Mouse (Mus musculus): ENCODE data around the gene Nckipsd. TPM values are rescaled to one million over a fixed set of nuclear protein-coding genes. Genes with fewer than 3 reads are reported as not detected.
A peak's percentile ranks its signal among the peaks of the same experiment; 100 is the strongest.

Gene Nckipsd
- polyA plus RNA-seq, 1 experiment from 2014 or later: 12.2 TPM

DNA sequence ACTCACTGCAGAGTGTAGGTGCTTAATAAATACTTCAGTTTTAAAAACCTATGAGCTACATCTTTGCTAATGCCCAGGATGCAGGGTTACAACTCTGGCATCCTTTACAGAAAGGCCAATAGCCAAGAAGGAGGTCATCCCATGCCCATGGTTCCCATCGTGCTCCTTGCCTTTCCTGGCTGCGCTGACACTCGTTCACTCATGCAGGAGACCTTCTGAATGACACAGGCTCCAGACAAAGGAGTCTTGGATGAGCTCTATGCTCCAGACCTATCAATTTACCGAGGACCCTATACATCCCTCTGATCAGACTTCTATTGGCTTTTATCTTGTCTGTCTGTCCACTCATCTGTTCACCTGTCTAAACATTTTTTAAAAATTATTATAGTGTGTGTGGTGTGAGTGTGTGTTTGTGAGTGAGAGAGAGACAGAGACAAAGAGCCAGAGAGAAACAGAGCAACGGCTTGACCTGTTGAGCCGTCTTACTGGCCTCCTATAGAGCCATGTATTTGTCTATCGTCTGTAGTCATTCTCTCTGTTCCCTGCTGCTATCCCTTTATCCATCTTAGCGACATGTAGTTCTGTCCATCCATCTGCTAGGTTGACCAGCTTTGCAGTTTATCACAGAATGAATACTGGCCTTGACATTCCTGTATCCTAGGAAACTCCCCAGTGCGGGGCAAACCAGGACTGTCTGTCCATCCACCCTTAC lies 25.2 kb upstream of the Nckipsd start:
- Histone ChIP-seq H3K4me1 (ENCODE audit: control insufficient read depth, insufficient read depth, low read length) (peaks cover 23% of the 10 kb centered on the region), H3K36me3 (ENCODE audit: control insufficient read depth, insufficient read depth, low read length) (0 out of 2 replicates have a peak, but pooled peaks cover 12% of the 10 kb centered on the region), H3K9ac (ENCODE audit: low read depth, low read length) (peak overlapping the region; percentile 98), H3K27me3 (replicated peaks; ENCODE audit: control insufficient read depth, insufficient read depth, low read length) (no peaks in the 10 kb centered on the region), H3K27ac (replicated peaks; ENCODE audit: low read depth, low read length) (no peak overlapping the region; the same call in 1 of the 2 replicates), H3K4me2 (ENCODE audit: low read depth, low read length) (peak overlapping the region; percentile 65), H3K4me3 (ENCODE audit: low read depth, low read length) (peak overlapping the region; percentile 95), H3K9me3 (ENCODE audit: control insufficient read depth, low read length) (no peaks in the 10 kb centered on the region)
- 32% methylated on average over 9 of the region's 9 CpGs for WGBS
- no peak for DNase-seq (ENCODE audit: low spot score)
- ATAC-seq (ENCODE audit: low read depth): no peak

DNA sequence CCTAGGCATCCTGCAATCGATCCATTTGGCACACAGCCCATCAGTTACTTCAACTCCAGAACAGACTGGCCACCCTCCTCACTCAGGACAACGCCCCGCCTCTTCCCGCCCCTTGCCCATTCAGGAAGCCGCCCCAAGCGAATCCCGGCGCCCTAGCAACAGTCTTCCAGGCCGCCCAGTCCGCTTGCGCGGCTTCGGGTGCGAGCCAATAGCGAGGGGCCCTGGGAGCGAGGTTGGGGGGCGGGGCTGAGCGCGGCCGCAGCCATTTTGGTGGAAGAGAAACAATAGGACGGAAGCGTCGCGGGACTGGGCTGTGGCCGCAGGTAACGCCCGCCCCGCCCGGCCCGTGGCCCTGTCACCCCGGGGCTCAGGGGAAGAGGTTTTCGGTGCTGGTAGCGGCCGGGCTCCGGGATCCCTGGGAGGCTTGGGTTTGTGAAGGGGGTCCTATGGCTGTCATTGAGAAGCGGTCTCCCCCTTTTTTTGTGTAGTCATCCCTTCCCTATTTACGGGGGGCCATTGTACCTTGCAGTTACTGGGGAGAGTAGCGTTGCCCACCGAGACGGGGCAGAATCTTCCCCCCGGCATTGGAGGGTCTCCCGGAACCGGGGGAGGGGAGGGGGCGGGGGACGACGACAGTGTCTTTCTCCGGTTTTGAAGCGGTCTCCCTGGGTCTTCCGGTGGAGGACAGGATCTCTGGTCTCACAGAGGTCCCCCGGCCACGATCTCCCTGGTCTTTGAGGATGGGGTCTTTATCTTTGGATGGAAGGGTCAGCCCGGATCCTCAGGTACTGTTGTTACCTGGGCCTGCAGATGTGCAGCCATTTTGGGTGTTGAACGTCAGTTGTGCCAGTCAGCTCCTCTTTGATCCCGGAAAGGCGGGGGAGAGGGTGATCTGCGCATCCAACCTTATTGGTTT lies 24.4 kb upstream of the Nckipsd start, which contains the start of gene Ip6k2:
TSS of gene Ip6k2 (plus strand) at position 249 of the 916 bp plus-strand sequence.
- under 1% methylated on average over 52 of the region's 56 CpGs for WGBS
- peak; percentile 98 for DNase-seq (ENCODE audit: low spot score)
- Histone ChIP-seq H3K36me3 (ENCODE audit: control insufficient read depth, insufficient read depth, low read length) (0 out of 2 replicates have a peak, but pooled peaks cover 12% of the 10 kb centered on the region), H3K4me1 (ENCODE audit: control insufficient read depth, insufficient read depth, low read length) (peaks cover 26% of the 10 kb centered on the region), H3K4me2 (ENCODE audit: low read depth, low read length) (peak within 1 kb of the TSS; percentile 89), H3K27me3 (replicated peaks; ENCODE audit: control insufficient read depth, insufficient read depth, low read length) (no peaks in the 10 kb centered on the region), H3K27ac (replicated peaks; ENCODE audit: low read depth, low read length) (peak within 1 kb of the TSS; percentile 93), H3K9me3 (ENCODE audit: control insufficient read depth, low read length) (no peaks in the 10 kb centered on the region), H3K4me3 (ENCODE audit: low read depth, low read length) (peak within 1 kb of the TSS; percentile 95), H3K9ac (ENCODE audit: low read depth, low read length) (peak within 1 kb of the TSS; percentile 98)
- ATAC-seq (ENCODE audit: low read depth): peak; percentile 98

DNA sequence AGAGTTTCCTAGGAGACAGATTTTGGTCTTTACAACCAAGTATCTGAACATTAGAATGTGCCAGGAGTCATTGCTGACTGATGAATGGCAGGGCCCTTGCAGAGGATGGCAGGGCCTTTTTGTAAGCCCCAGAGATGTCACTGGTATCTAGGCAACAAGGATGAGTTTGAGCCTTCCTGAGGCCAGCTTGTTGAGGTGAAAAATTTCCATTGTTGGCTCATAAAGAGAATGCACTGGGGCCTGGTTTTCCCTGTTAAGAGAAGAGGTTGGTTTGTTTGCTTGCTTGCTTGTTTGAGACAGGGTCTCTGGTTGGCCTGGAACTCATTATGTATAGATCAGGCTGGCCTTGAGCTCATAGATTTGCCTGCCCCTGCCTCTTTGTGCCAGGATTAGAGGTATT lies 22.8 kb upstream of the Nckipsd start:
- peaks cover 35% of the 10 kb centered on the region for H3K4me1 ChIP-seq (ENCODE audit: control insufficient read depth, insufficient read depth, low read length)
- peak; percentile 57 for DNase-seq (ENCODE audit: low spot score)

DNA sequence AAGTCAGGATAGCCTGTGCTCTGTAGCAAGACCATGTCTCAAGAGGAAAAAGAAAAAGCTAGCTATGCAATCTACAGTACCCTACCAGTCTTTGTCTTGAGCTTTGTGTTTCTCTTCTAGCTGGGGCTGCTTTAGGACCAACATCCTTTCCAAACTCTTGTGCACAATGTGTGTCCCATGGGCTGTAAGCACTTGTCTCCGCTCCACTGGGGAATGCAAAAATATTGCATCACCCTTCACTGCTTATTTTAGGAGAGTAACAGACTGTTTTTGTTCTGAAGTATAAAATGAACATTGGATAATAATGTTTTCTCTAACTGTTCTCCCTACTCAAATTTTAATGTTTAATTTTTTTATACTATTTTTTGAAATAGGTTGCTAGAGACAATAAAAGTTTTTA lies 21.7 kb upstream of the Nckipsd start:
- H3K4me2 ChIP-seq (ENCODE audit: low read depth, low read length): peak overlapping the region; percentile 89

More for the DNA sequence above, 22.8 kb upstream of the Nckipsd start:
- peak overlapping the region; percentile 89 for H3K4me2 ChIP-seq (ENCODE audit: low read depth, low read length)
- H3K36me3 ChIP-seq (ENCODE audit: control insufficient read depth, insufficient read depth, low read length): 0 out of 2 replicates have a peak, but pooled peaks cover 12% of the 10 kb centered on the region
- peak overlapping the region; percentile 95 for H3K4me3 ChIP-seq (ENCODE audit: low read depth, low read length)
- ATAC-seq (ENCODE audit: low read depth): no peak
- no peaks in the 10 kb centered on the region for H3K9me3 ChIP-seq (ENCODE audit: control insufficient read depth, low read length)
- H3K27ac ChIP-seq (replicated peaks; ENCODE audit: low read depth, low read length): no peak overlapping the region
- peak overlapping the region; percentile 98; the same call in 1 of the 2 replicates for H3K9ac ChIP-seq (ENCODE audit: low read depth, low read length)
- no peaks in the 10 kb centered on the region for H3K27me3 ChIP-seq (replicated peaks; ENCODE audit: control insufficient read depth, insufficient read depth, low read length)

DNA sequence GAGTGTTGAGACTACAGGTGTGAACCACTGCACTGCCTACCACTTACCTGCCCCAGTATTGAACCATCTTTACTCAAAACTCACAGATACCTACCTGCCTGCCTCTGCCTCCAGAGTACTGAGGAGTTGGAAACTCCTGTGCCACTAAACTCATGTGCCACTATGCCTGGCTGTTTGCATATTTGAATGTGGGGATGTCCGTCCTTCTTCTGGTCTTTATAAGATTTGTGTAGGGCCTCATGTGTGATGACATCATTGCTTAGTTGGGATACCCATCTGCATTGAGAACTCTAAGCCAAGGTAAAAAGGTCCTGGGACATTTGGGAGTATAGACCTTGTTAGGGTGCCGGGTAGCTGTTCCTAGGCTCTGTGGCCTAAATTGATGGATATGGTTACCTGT lies 21.1 kb upstream of the Nckipsd start:
- DNase-seq (ENCODE audit: low spot score) (no peak), ATAC-seq (ENCODE audit: low read depth) (no peak)
- Histone ChIP-seq H3K4me3 (ENCODE audit: low read depth, low read length) (no peak overlapping the region), H3K27me3 (replicated peaks; ENCODE audit: control insufficient read depth, insufficient read depth, low read length) (no peaks in the 10 kb centered on the region), H3K4me2 (ENCODE audit: low read depth, low read length) (no peak overlapping the region; the same call in 1 of the 2 replicates), H3K9me3 (ENCODE audit: control insufficient read depth, low read length) (no peaks in the 10 kb centered on the region), H3K36me3 (ENCODE audit: control insufficient read depth, insufficient read depth, low read length) (0 out of 2 replicates have a peak, but pooled peaks cover 12% of the 10 kb centered on the region), H3K4me1 (ENCODE audit: control insufficient read depth, insufficient read depth, low read length) (peaks cover 35% of the 10 kb centered on the region), H3K27ac (replicated peaks; ENCODE audit: low read depth, low read length) (no peak overlapping the region), H3K9ac (ENCODE audit: low read depth, low read length) (no peak overlapping the region)
- 89% methylated on average over 2 of the region's 2 CpGs for WGBS

More for the DNA sequence above, 21.7 kb upstream of the Nckipsd start:
- Histone ChIP-seq H3K4me1 (ENCODE audit: control insufficient read depth, insufficient read depth, low read length) (peaks cover 35% of the 10 kb centered on the region), H3K9ac (ENCODE audit: low read depth, low read length) (no peak overlapping the region), H3K4me3 (ENCODE audit: low read depth, low read length) (peak overlapping the region; percentile 95; the same call in 1 of the 2 replicates), H3K9me3 (ENCODE audit: control insufficient read depth, low read length) (no peaks in the 10 kb centered on the region), H3K36me3 (ENCODE audit: control insufficient read depth, insufficient read depth, low read length) (0 out of 2 replicates have a peak, but pooled peaks cover 12% of the 10 kb centered on the region), H3K27me3 (replicated peaks; ENCODE audit: control insufficient read depth, insufficient read depth, low read length) (no peaks in the 10 kb centered on the region), H3K27ac (replicated peaks; ENCODE audit: low read depth, low read length) (no peak overlapping the region)
- DNase-seq (ENCODE audit: low spot score) (no peak), ATAC-seq (ENCODE audit: low read depth) (no peak)
- 87% methylated on average over 1 of the region's 1 CpGs for WGBS

DNA sequence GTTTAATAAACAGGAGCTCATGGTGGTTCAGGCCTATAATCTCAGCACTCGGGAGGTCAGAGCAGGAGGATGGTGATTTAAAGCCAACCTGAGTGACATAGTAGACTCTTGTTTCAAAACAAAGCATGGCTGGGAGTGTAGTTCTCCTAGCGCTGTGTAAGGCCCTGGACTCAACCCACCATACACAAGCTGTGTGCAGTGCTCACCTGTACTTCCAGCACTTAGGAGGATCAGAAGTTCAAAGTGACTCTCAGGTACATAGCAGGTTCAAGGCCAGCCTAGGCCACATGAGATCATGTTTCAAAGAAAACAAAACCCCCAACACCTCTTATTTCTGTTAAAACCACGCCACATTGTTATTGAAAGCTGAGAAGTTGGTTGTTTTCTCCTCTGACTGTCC lies 19.5 kb upstream of the Nckipsd start:
- H3K9ac ChIP-seq (ENCODE audit: low read depth, low read length): no peak overlapping the region
- H3K27me3 ChIP-seq (replicated peaks; ENCODE audit: control insufficient read depth, insufficient read depth, low read length): no peaks in the 10 kb centered on the region
- H3K4me2 ChIP-seq (ENCODE audit: low read depth, low read length): no peak overlapping the region
- WGBS: 63% methylated on average over 3 of the region's 3 CpGs
- H3K4me1 ChIP-seq (ENCODE audit: control insufficient read depth, insufficient read depth, low read length): peaks cover 46% of the 10 kb centered on the region
- H3K27ac ChIP-seq (replicated peaks; ENCODE audit: low read depth, low read length): no peak overlapping the region
- 0 out of 2 replicates have a peak, but pooled peaks cover 12% of the 10 kb centered on the region for H3K36me3 ChIP-seq (ENCODE audit: control insufficient read depth, insufficient read depth, low read length)
- ATAC-seq (ENCODE audit: low read depth) (no peak), DNase-seq (ENCODE audit: low spot score) (no peak)
- H3K9me3 ChIP-seq (ENCODE audit: control insufficient read depth, low read length): no peaks in the 10 kb centered on the region
- H3K4me3 ChIP-seq (ENCODE audit: low read depth, low read length): no peak overlapping the region

DNA sequence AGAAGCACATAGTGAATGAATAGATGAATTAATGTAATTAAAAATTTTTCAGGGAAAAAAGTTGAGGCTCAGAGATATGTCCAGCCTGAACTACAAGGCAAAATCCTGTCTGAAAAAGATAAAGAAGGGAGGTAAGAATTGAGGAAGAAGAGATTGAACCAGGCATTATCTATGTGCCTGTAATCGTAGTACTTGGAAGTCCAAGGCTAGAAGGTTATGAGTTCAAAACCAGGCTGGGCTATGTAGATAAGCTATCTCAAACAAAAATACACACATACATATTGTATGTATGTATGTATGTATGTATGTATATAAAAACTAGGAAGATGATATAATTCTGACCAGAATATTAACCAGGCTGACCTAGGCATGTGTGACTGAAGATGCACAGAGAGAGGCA lies 15.9 kb upstream of the Nckipsd start:
- 86% methylated on average over 1 of the region's 1 CpGs for WGBS
- peaks cover 46% of the 10 kb centered on the region for H3K4me1 ChIP-seq (ENCODE audit: control insufficient read depth, insufficient read depth, low read length)
- no peaks in the 10 kb centered on the region for H3K9me3 ChIP-seq (ENCODE audit: control insufficient read depth, low read length)
- no peak overlapping the region for H3K27ac ChIP-seq (replicated peaks; ENCODE audit: low read depth, low read length)
- ATAC-seq (ENCODE audit: low read depth) (no peak), DNase-seq (ENCODE audit: low spot score) (no peak)
- H3K4me3 ChIP-seq (ENCODE audit: low read depth, low read length): no peak overlapping the region
- no peak overlapping the region for H3K9ac ChIP-seq (ENCODE audit: low read depth, low read length)
- H3K36me3 ChIP-seq (ENCODE audit: control insufficient read depth, insufficient read depth, low read length): peaks cover 22% of the 10 kb centered on the region
- H3K4me2 ChIP-seq (ENCODE audit: low read depth, low read length): no peak overlapping the region
- H3K27me3 ChIP-seq (replicated peaks; ENCODE audit: control insufficient read depth, insufficient read depth, low read length): no peaks in the 10 kb centered on the region

DNA sequence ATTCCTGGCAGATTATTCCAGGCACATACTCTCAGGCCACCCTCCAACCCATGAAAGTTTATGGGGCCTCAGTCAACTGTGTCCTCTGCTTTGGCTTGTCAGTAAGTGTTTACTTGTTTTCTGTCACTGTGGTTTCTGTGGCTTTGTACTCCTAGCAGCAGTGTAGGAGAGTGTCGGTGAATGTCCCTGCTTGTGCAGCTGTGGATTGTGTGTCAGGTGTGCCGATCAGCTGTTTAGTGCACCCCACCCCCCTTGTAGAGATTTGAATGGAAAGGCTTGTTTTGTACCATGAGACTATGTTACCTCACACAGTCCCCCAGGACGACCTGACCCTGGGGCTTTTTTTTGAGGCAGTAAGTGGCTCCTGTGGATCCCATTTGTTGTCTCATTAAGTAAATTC lies 15.4 kb upstream of the Nckipsd start:
- Histone ChIP-seq H3K9me3 (ENCODE audit: control insufficient read depth, low read length) (no peaks in the 10 kb centered on the region), H3K4me3 (ENCODE audit: low read depth, low read length) (no peak overlapping the region), H3K4me1 (ENCODE audit: control insufficient read depth, insufficient read depth, low read length) (peaks cover 42% of the 10 kb centered on the region), H3K27me3 (replicated peaks; ENCODE audit: control insufficient read depth, insufficient read depth, low read length) (no peaks in the 10 kb centered on the region), H3K4me2 (ENCODE audit: low read depth, low read length) (no peak overlapping the region), H3K36me3 (ENCODE audit: control insufficient read depth, insufficient read depth, low read length) (peaks cover 22% of the 10 kb centered on the region), H3K27ac (replicated peaks; ENCODE audit: low read depth, low read length) (0 out of 2 replicates have a peak overlapping the region, but pooled peaks have one; percentile 13), H3K9ac (ENCODE audit: low read depth, low read length) (no peak overlapping the region)
- ATAC-seq (ENCODE audit: low read depth) (peak; percentile 34), DNase-seq (ENCODE audit: low spot score) (peak; percentile 47)
- WGBS: 46% methylated on average over 3 of the region's 3 CpGs
